Mouse (Mus musculus): ENCODE measurements around the gene Noc2l. TPM values are rescaled to one million over a fixed set of nuclear protein-coding genes. Genes with fewer than 3 reads are reported as not detected.

The Noc2l gene
- polyA plus RNA-seq, 1 experiment from 2014 or later = 36.0 TPM

DNA sequence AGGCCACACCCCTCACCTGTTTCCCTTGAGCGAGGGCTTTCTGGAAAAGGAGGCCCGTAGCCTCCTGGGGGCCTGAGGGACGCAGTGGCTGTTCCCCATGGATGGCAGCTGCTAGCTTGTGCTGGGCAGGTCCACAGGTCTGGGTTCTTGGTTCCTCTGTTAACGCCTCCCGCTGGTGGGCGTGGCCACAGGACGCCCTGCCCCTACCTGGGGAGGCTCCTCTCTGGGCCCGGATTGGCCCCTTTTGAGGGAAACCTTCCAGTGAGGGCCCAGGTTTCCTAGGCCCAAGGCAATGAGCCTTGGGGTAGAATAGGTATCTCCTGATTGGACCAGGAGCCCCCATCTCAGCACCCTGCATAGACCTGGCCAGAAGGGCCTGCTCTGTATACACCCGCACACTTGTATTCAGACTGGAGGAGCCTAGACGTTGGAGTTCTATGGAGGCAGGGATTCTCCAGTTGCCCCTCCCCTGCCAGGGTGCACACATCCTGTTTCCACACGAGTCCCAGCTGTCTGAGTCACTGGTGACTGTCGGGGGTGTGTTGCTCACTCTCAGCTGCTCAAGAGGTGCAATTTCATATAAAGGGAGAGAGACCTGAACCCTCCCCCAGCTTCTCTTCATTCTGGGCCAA lies 7.3 kb upstream of the Noc2l start:
- no peaks in the 10 kb centered on the region for H3K9me3 ChIP-seq (replicated peaks; ENCODE audit: control insufficient read depth, low read length)
- no peaks in the 10 kb centered on the region for H3K27me3 ChIP-seq (ENCODE audit: control insufficient read depth, insufficient read depth, low read depth, low read length)
- no peak overlapping the region for H3K9ac ChIP-seq (ENCODE audit: low read depth, low read length)
- no peak overlapping the region; the same call in 1 of the 2 replicates for H3K4me3 ChIP-seq (ENCODE audit: low read depth, low read length)
- H3K27ac ChIP-seq (ENCODE audit: low read length) = no peak overlapping the region
- peaks cover 12% of the 10 kb centered on the region for H3K4me1 ChIP-seq (ENCODE audit: control insufficient read depth, low read depth, low read length)
- H3K36me3 ChIP-seq (ENCODE audit: control insufficient read depth, insufficient read depth) = peaks cover 14% of the 10 kb centered on the region
- peak; percentile 52 for ATAC-seq (ENCODE audit: low read depth)
- H3K4me2 ChIP-seq (ENCODE audit: low read depth, low read length) = 0 out of 2 replicates have a peak overlapping the region, but pooled peaks have one; percentile 25
- 44% methylated on average over 12 of the region's 12 CpGs for WGBS (ENCODE audit: insufficient replicate concordance)

GRCm38 (mm10) chr4:156234021-156234501 lies 1.7 kb upstream of the Noc2l start:
- H3K9me3 ChIP-seq (replicated peaks; ENCODE audit: control insufficient read depth, low read length) = no peaks in the 10 kb centered on the region
- H3K27ac ChIP-seq (ENCODE audit: low read length) = peak overlapping the region; percentile 29; the same call in 1 of the 2 replicates
- peaks cover 25% of the 10 kb centered on the region for H3K4me1 ChIP-seq (ENCODE audit: control insufficient read depth, low read depth, low read length)
- H3K36me3 ChIP-seq (ENCODE audit: control insufficient read depth, insufficient read depth) = peaks cover 28% of the 10 kb centered on the region
- H3K27me3 ChIP-seq (ENCODE audit: control insufficient read depth, insufficient read depth, low read depth, low read length) = no peaks in the 10 kb centered on the region
- peak overlapping the region; percentile 79 for H3K9ac ChIP-seq (ENCODE audit: low read depth, low read length)
- peak overlapping the region; percentile 100 for H3K4me2 ChIP-seq (ENCODE audit: low read depth, low read length)
- no peak for ATAC-seq (ENCODE audit: low read depth)
- WGBS (ENCODE audit: insufficient replicate concordance) = 14% methylated on average over 17 of the region's 17 CpGs
- peak overlapping the region; percentile 94 for H3K4me3 ChIP-seq (ENCODE audit: low read depth, low read length)

DNA sequence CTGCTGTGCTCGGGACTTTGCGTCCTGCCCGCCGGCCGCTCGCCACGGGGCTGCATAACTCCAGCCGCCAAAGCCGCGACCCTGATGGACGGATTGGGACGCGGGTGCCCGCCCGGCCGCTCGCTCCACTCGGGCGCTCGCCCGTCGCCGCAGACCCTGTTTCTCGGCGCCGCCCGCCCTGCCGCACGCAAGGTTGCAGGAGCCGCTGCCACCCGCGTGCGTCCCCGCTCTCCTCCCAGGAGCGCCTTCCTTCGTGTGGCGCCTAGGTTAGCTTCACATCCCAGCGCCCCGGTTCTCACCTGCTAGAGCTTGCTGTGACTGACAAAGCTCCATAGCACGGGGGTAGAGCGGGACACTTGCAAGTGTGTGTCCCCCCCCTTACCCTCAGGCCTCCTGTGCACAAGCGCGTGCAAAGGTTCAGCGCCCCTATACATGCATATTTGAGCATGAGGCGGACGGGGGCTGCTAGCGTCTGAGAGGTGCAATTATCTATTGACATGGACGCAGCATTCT lies 1.1 kb upstream of the Noc2l start, which contains the start of gene Plekhn1:
Gene Plekhn1, minus strand, starts transcription at position 157 of the 513 bp plus-strand sequence.
- peak within 1 kb of the TSS; percentile 98 for H3K27ac ChIP-seq (ENCODE audit: low read length)
- peak within 1 kb of the TSS; percentile 79 for H3K9ac ChIP-seq (ENCODE audit: low read depth, low read length)
- H3K4me3 ChIP-seq (ENCODE audit: low read depth, low read length) = peak within 1 kb of the TSS; percentile 94
- H3K4me1 ChIP-seq (ENCODE audit: control insufficient read depth, low read depth, low read length) = peaks cover 25% of the 10 kb centered on the region
- no peaks in the 10 kb centered on the region for H3K27me3 ChIP-seq (ENCODE audit: control insufficient read depth, insufficient read depth, low read depth, low read length)
- peak; percentile 26 for ATAC-seq (ENCODE audit: low read depth)
- H3K9me3 ChIP-seq (replicated peaks; ENCODE audit: control insufficient read depth, low read length) = no peaks in the 10 kb centered on the region
- 0% methylated on average over 43 of the region's 48 CpGs for WGBS (ENCODE audit: insufficient replicate concordance)
- peak within 1 kb of the TSS; percentile 100 for H3K4me2 ChIP-seq (ENCODE audit: low read depth, low read length)
- peaks cover 30% of the 10 kb centered on the region for H3K36me3 ChIP-seq (ENCODE audit: control insufficient read depth, insufficient read depth)

DNA sequence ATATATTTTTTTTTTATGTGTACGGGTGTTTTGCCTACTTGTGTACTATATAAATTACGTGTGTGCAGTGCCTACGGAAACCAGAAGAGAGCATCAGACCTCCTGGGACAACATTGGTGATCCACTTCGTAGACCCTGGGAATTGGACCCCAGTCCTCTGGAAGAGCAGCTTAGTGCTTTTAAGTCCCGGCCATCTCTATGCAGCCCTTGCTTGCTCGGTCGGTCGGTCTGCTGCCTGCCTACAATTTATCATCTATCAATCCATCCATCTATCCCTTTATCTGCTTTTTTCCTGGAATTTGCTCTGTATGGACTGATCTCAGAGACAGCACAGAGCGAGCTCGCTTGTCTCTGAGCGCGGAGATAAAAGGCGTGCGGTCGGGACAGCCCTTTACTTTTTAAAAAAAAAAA lies 445 bp upstream of the Noc2l start:
- H3K27ac ChIP-seq (ENCODE audit: low read length) = peak overlapping the region; percentile 98
- under 1% methylated on average over 15 of the region's 15 CpGs for WGBS (ENCODE audit: insufficient replicate concordance)
- H3K27me3 ChIP-seq (ENCODE audit: control insufficient read depth, insufficient read depth, low read depth, low read length) = no peaks in the 10 kb centered on the region
- peaks cover 25% of the 10 kb centered on the region for H3K4me1 ChIP-seq (ENCODE audit: control insufficient read depth, low read depth, low read length)
- peaks cover 35% of the 10 kb centered on the region for H3K36me3 ChIP-seq (ENCODE audit: control insufficient read depth, insufficient read depth)
- H3K4me2 ChIP-seq (ENCODE audit: low read depth, low read length) = peak overlapping the region; percentile 100
- ATAC-seq (ENCODE audit: low read depth) = peak; percentile 35
- H3K9ac ChIP-seq (ENCODE audit: low read depth, low read length) = peak overlapping the region; percentile 79
- peak overlapping the region; percentile 94 for H3K4me3 ChIP-seq (ENCODE audit: low read depth, low read length)
- H3K9me3 ChIP-seq (replicated peaks; ENCODE audit: control insufficient read depth, low read length) = no peaks in the 10 kb centered on the region

DNA sequence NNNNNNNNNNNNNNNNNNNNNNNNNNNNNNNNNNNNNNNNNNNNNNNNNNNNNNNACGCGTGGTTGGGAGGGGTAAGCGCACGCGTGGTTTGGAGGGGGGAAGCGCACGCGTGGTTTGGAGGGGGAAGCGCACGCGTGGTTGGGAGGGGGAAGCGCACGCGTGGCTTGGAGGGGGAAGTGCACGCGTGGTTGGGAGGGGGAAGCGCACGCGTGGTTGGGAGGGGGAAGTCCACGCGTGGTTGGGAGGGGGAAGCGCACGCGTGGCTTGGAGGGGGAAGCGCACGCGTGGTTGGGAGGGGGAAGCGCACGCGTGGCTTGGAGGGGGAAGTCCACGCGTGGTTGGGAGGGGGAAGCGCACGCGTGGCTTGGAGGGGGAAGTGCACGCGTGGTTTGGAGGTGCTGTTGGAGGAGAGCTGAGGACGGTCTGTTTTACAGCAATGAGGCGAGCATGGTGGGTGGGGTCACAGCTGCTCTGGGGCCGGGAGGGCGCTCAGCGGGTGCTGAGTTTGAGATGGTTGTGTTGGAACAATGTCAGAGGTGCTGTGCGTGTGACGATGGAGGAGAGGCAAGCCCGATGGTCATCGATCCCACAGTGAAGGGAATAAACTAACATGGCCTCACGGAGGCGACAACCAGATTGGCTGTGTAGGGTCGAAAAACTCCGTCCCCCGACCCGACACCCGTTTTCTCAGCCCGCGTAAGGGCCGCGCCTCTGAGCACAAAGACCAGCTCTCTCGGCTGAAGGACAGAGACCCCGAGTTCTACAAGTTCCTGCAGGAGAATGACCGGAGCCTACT lies 1.0 kb downstream of the Noc2l start:
- 19% methylated on average over 55 of the region's 60 CpGs for WGBS (ENCODE audit: insufficient replicate concordance)
- peak overlapping the region; percentile 94 for H3K4me3 ChIP-seq (ENCODE audit: low read depth, low read length)
- H3K27ac ChIP-seq (ENCODE audit: low read length) = peak overlapping the region; percentile 52
- H3K27me3 ChIP-seq (ENCODE audit: control insufficient read depth, insufficient read depth, low read depth, low read length) = no peaks in the 10 kb centered on the region
- peak overlapping the region; percentile 100 for H3K4me2 ChIP-seq (ENCODE audit: low read depth, low read length)
- peaks cover 25% of the 10 kb centered on the region for H3K4me1 ChIP-seq (ENCODE audit: control insufficient read depth, low read depth, low read length)
- H3K9me3 ChIP-seq (replicated peaks; ENCODE audit: control insufficient read depth, low read length) = no peaks in the 10 kb centered on the region
- H3K9ac ChIP-seq (ENCODE audit: low read depth, low read length) = peak overlapping the region; percentile 79
- H3K36me3 ChIP-seq (ENCODE audit: control insufficient read depth, insufficient read depth) = peaks cover 40% of the 10 kb centered on the region
- no peak for ATAC-seq (ENCODE audit: low read depth)

GRCm38 (mm10) chr4:156249567-156249966 lies 13.8 kb downstream of the Noc2l start:
- Histone ChIP-seq H3K4me2 (ENCODE audit: low read depth, low read length) (no peak overlapping the region), H3K36me3 (ENCODE audit: control insufficient read depth, insufficient read depth) (peaks cover 70% of the 10 kb centered on the region), H3K9ac (ENCODE audit: low read depth, low read length) (no peak overlapping the region), H3K27ac (ENCODE audit: low read length) (peak overlapping the region; percentile 12; the same call in 1 of the 2 replicates), H3K27me3 (ENCODE audit: control insufficient read depth, insufficient read depth, low read depth, low read length) (peaks cover 6% of the 10 kb centered on the region), H3K9me3 (replicated peaks; ENCODE audit: control insufficient read depth, low read length) (no peaks in the 10 kb centered on the region), H3K4me1 (ENCODE audit: control insufficient read depth, low read depth, low read length) (peaks cover 46% of the 10 kb centered on the region), H3K4me3 (ENCODE audit: low read depth, low read length) (no peak overlapping the region)
- no peak for ATAC-seq (ENCODE audit: low read depth)
- WGBS (ENCODE audit: insufficient replicate concordance) = 61% methylated on average over 11 of the region's 11 CpGs

DNA sequence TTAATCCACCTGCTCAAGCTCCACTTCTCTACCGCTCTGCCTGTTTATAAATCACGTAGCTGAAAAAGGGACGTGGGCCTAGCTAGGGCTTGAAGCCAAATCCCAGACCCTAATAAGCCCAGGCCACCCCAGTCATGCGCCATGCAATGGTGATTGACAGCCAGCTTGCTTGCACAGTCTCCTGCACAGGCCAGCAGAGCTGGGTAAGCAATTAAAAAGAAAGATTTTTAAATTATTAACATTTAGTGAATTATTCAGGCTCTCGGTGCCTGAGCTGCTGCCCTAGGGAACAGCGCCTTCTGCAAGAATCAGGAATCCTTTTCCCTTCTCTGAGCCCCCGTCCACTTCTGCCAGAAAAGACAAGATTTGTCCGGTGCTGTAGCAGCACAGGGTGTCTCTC lies 15.3 kb downstream of the Noc2l start:
- H3K36me3 ChIP-seq (ENCODE audit: control insufficient read depth, insufficient read depth) = peaks cover 58% of the 10 kb centered on the region
- 70% methylated on average over 8 of the region's 8 CpGs for WGBS (ENCODE audit: insufficient replicate concordance)
- no peaks in the 10 kb centered on the region for H3K9me3 ChIP-seq (replicated peaks; ENCODE audit: control insufficient read depth, low read length)
- peak overlapping the region; percentile 92 for H3K27ac ChIP-seq (ENCODE audit: low read length)
- H3K4me2 ChIP-seq (ENCODE audit: low read depth, low read length) = peak overlapping the region; percentile 56
- H3K9ac ChIP-seq (ENCODE audit: low read depth, low read length) = peak overlapping the region; percentile 68
- H3K4me1 ChIP-seq (ENCODE audit: control insufficient read depth, low read depth, low read length) = peaks cover 57% of the 10 kb centered on the region
- peaks cover 18% of the 10 kb centered on the region for H3K27me3 ChIP-seq (ENCODE audit: control insufficient read depth, insufficient read depth, low read depth, low read length)
- ATAC-seq (ENCODE audit: low read depth) = no peak
- peak overlapping the region; percentile 43 for H3K4me3 ChIP-seq (ENCODE audit: low read depth, low read length)

GRCm38 (mm10) chr4:156252140-156252539 lies 16.3 kb downstream of the Noc2l start:
- ATAC-seq (ENCODE audit: low read depth) = peak; percentile 45
- Histone ChIP-seq H3K27me3 (ENCODE audit: control insufficient read depth, insufficient read depth, low read depth, low read length) (peaks cover 18% of the 10 kb centered on the region), H3K9me3 (replicated peaks; ENCODE audit: control insufficient read depth, low read length) (no peaks in the 10 kb centered on the region), H3K4me1 (ENCODE audit: control insufficient read depth, low read depth, low read length) (peaks cover 57% of the 10 kb centered on the region), H3K36me3 (ENCODE audit: control insufficient read depth, insufficient read depth) (peaks cover 48% of the 10 kb centered on the region), H3K4me3 (ENCODE audit: low read depth, low read length) (peak overlapping the region; percentile 43), H3K9ac (ENCODE audit: low read depth, low read length) (peak overlapping the region; percentile 68), H3K4me2 (ENCODE audit: low read depth, low read length) (peak overlapping the region; percentile 56), H3K27ac (ENCODE audit: low read length) (peak overlapping the region; percentile 92)
- WGBS (ENCODE audit: insufficient replicate concordance) = 11% methylated on average over 7 of the region's 7 CpGs

All from liver, embryonic 16.5 days (tissue).